Mouse (Mus musculus) CH12.LX (cell line): Measurements from ENCODE around the gene Ovol3. TPM values are rescaled to one million over a fixed set of nuclear protein-coding genes. Genes with fewer than 3 reads are reported as not detected.

Source experiments
- DNase-seq: peaks from one replicate; pipeline ENCODE4 v3.0.0-alpha.2; 2013; ENCODE audit errors: extremely low read depth
- H3K27ac ChIP-seq: 2 replicates; pipeline ENCODE4 v1.5.1; 2012; ENCODE audit warnings: low read depth, mild to moderate bottlenecking, control low read depth, moderate library complexity; ENCODE audit not compliant: insufficient read depth
- H3K27me3 ChIP-seq: replicated peaks from 2 replicates; pipeline ENCODE3; 2012; ENCODE audit warnings: inconsistent platforms
- H3K36me3 ChIP-seq, 2 experiments: replicated peaks in 1 of 2; 2 replicates each; pipeline versions ENCODE3 to v1.6.1; 2012; ENCODE audit warnings: inconsistent platforms in 1 of 2, low read length in 1 of 2, mild to moderate bottlenecking in 1 of 2, mixed read lengths in 1 of 2, moderate library complexity in 1 of 2; ENCODE audit not compliant: control insufficient read depth in 1 of 2, insufficient read depth in 1 of 2
- H3K4me1 ChIP-seq, 2 experiments: 2 replicates each; pipeline ENCODE4 v1.6.1; 2012; ENCODE audit warnings: inconsistent platforms in 1 of 2, moderate library complexity in 1 of 2; ENCODE audit not compliant: insufficient read depth in 2 of 2, control insufficient read depth in 1 of 2
- H3K4me2 ChIP-seq: 2 replicates; pipeline ENCODE4 v1.6.1; 2012; ENCODE audit warnings: low read depth, mild to moderate bottlenecking, control low read depth; ENCODE audit not compliant: poor library complexity, insufficient read depth, severe bottlenecking
- H3K4me3 ChIP-seq, 3 experiments: fragments of 150-350 bp in 1 of 3; sonication (generic) in 1 of 3; replicated peaks in 1 of 3; 2 replicates each; pipeline versions ENCODE3 to v1.5.1; 2011 to 2012; ENCODE audit warnings: low read depth in 2 of 3, low read length in 2 of 3, mild to moderate bottlenecking in 2 of 3, moderate library complexity in 2 of 3, control low read depth in 1 of 3, improper control_type of control experiment in 1 of 3, inconsistent platforms in 1 of 3, mixed read lengths in 1 of 3; ENCODE audit not compliant: poor library complexity in 1 of 3
- H3K79me2 ChIP-seq: replicated peaks from 2 replicates; pipeline ENCODE4 v1.6.1; 2012; ENCODE audit warnings: mild to moderate bottlenecking, moderate library complexity; ENCODE audit not compliant: control insufficient read depth, poor library complexity, insufficient read depth, severe bottlenecking; ENCODE audit errors: extremely low read depth
- H3K9ac ChIP-seq: 2 replicates; pipeline ENCODE4 v1.6.1; 2012; ENCODE audit warnings: low read depth, mild to moderate bottlenecking, control low read depth, moderate library complexity; ENCODE audit not compliant: insufficient read depth
- H3K9me3 ChIP-seq: replicated peaks from 2 replicates; pipeline ENCODE3; 2012; ENCODE audit warnings: low read length, inconsistent platforms, mixed read lengths
- CTCF ChIP-seq, 2 experiments: IDR thresholded peaks in 1 of 2; conservative IDR thresholded peaks in 1 of 2; 2 replicates each; pipeline ENCODE4 v1.5.1; 2011 to 2012; ENCODE audit warnings: low read depth in 2 of 2, low read length in 2 of 2, improper control_type of control experiment in 1 of 2, inconsistent platforms in 1 of 2, mild to moderate bottlenecking in 1 of 2, moderate library complexity in 1 of 2
- ELF1 ChIP-seq: IDR thresholded peaks from 2 replicates; pipeline ENCODE4 v1.6.1; 2014; ENCODE audit warnings: low read depth, mild to moderate bottlenecking, inconsistent platforms, low read length, improper control_type of control experiment
- ETS1 ChIP-seq: conservative IDR thresholded peaks from 2 replicates; pipeline ENCODE4 v1.6.1; 2012; ENCODE audit warnings: low read depth, mild to moderate bottlenecking, inconsistent platforms, low read length, improper control_type of control experiment, moderate library complexity
- GABPA ChIP-seq: IDR thresholded peaks from 2 replicates; pipeline ENCODE4 v1.6.1; 2012; ENCODE audit warnings: low read depth, low read length, improper control_type of control experiment, inconsistent platforms; ENCODE audit not compliant: insufficient replicate concordance
- HCFC1 ChIP-seq: IDR thresholded peaks from 2 replicates; pipeline ENCODE4 v1.6.1; 2012; ENCODE audit warnings: low read depth, mild to moderate bottlenecking, inconsistent platforms, low read length, improper control_type of control experiment
- JUN ChIP-seq: IDR thresholded peaks from 2 replicates; pipeline ENCODE4 v1.6.1; 2011; ENCODE audit warnings: low read depth, mild to moderate bottlenecking, low read length, improper control_type of control experiment, moderate library complexity; ENCODE audit not compliant: insufficient read depth
- JUND ChIP-seq: conservative IDR thresholded peaks from 2 replicates; pipeline ENCODE4 v1.6.1; 2011; ENCODE audit warnings: low read depth, low read length, improper control_type of control experiment
- KAT2A ChIP-seq: IDR thresholded peaks from 2 replicates; pipeline ENCODE4 v1.6.1; 2012; ENCODE audit warnings: low read length, improper control_type of control experiment, inconsistent platforms; ENCODE audit not compliant: insufficient replicate concordance
- MAFK ChIP-seq: IDR thresholded peaks from 2 replicates; pipeline ENCODE4 v1.6.1; 2011; ENCODE audit warnings: low read length, improper control_type of control experiment; ENCODE audit not compliant: insufficient replicate concordance
- MAZ ChIP-seq: IDR thresholded peaks from 2 replicates; pipeline ENCODE4 v1.6.1; 2012; ENCODE audit warnings: low read depth, mild to moderate bottlenecking, inconsistent platforms, low read length, improper control_type of control experiment, moderate library complexity
- MEF2A ChIP-seq: IDR thresholded peaks from 2 replicates; pipeline ENCODE4 v1.6.1; 2014; ENCODE audit warnings: low read depth, mild to moderate bottlenecking, inconsistent platforms, low read length, improper control_type of control experiment, borderline replicate concordance
- MYC ChIP-seq: IDR thresholded peaks from 2 replicates; pipeline ENCODE4 v1.6.1; 2011; ENCODE audit warnings: low read depth, mild to moderate bottlenecking, improper control_type of control experiment, low read length
- PAX5 ChIP-seq: IDR thresholded peaks from 2 replicates; pipeline ENCODE4 v1.6.1; 2012; ENCODE audit warnings: low read length, inconsistent platforms, mixed read lengths
- POLR2A ChIP-seq: IDR thresholded peaks from 2 replicates; pipeline ENCODE4 v1.6.1; 2011; ENCODE audit warnings: low read depth, mild to moderate bottlenecking, improper control_type of control experiment, low read length
- POLR2AphosphoS2 ChIP-seq: IDR thresholded peaks from 2 replicates; pipeline ENCODE4 v1.6.1; 2011; ENCODE audit warnings: low read depth, low read length, improper control_type of control experiment
- RAD21 ChIP-seq: IDR thresholded peaks from 2 replicates; pipeline ENCODE4 v1.6.1; 2011; ENCODE audit warnings: low read depth, mild to moderate bottlenecking, low read length, improper control_type of control experiment, moderate library complexity
- SMC3 ChIP-seq: IDR thresholded peaks from 2 replicates; pipeline ENCODE4 v1.6.1; 2011; ENCODE audit warnings: low read depth, low read length, improper control_type of control experiment
- TBP ChIP-seq: conservative IDR thresholded peaks from 2 replicates; pipeline ENCODE4 v1.6.1; 2011; ENCODE audit warnings: low read depth, low read length, improper control_type of control experiment
- USF2 ChIP-seq: conservative IDR thresholded peaks from 2 replicates; pipeline ENCODE4 v1.6.1; 2011; ENCODE audit warnings: low read depth, low read length, improper control_type of control experiment
- ZC3H11A ChIP-seq: IDR thresholded peaks from 2 replicates; pipeline ENCODE4 v1.6.1; 2012; ENCODE audit warnings: low read depth, mild to moderate bottlenecking, inconsistent platforms, low read length, improper control_type of control experiment
- ZMIZ1 ChIP-seq: IDR thresholded peaks from 2 replicates; pipeline ENCODE4 v1.6.1; 2012; ENCODE audit warnings: low read depth, mild to moderate bottlenecking, inconsistent platforms, low read length, improper control_type of control experiment
- dilution Hi-C: fragments of 300-500 bp; cut with MboI; formaldehyde crosslinking; loops from 2 replicates; pipeline ENCODE4 v1.14.3; 2020; ENCODE audit warnings: low sequenced_read_pairs; ENCODE audit not compliant: extremely low pct_unique_long_range_greater_than_20kb, extremely low pct_ligation_motif_present
- in situ Hi-C: fragments of 300-500 bp; cut with MboI; formaldehyde crosslinking; loops from 3 replicates; pipeline ENCODE4 v1.14.3; 2019; ENCODE audit warnings: low sequenced_read_pairs, low pct_ligation_motif_present, low pct_unique_long_range_greater_than_20kb, mixed read lengths
- polyA plus RNA-seq: library from polyadenylated mRNA; unstranded; fragments of >175 nt; gene quantifications from 2 replicates; pipeline ENCODE4 v1.2.1, GENCODE M21; 2012; ENCODE audit warnings: low read depth; ENCODE audit not compliant: insufficient read length
- total RNA-seq, 2 experiments: library from RNA; depleted of rRNA; stranded (reverse); fragments of 300-350 nt in 1 of 2; fragments of >200 nt in 1 of 2; gene quantifications; 2 replicates each; pipeline ENCODE4 v1.2.3; 2012 to 2014

Gene Ovol3
- total and polyA plus RNA-seq, 3 experiments = 0.42 to 4.3 (median 2.8) TPM

- Histone ChIP-seq H3K9me3 (no peaks in the 10 kb centered on the region), H3K27ac (no peak overlapping the region), H3K4me1 (peaks cover 14 to 19% of the 10 kb centered on the region in 2 experiments), H3K27me3 (peaks cover 2% of the 10 kb centered on the region)
- no peak for TF ChIP-seq USF2
- no peak for TF ChIP-seq GABPA
- TF ChIP-seq HCFC1 = no peak
- no peak for TF ChIP-seq ZMIZ1
- TF ChIP-seq, all 38 proteins: peak for 0
- H3K4me2 ChIP-seq = no peak overlapping the region
- no peak overlapping the region for H3K4me3 ChIP-seq
- no peak overlapping the region for H3K9ac ChIP-seq
- H3K36me3 ChIP-seq = peaks cover 0 to 2% of the 10 kb centered on the region in 2 experiments
- H3K79me2 ChIP-seq = no peaks in the 10 kb centered on the region
- in situ Hi-C loops = loop anchor here (5.0 kb wide), 1 partner anchor 35 kb away; the partner anchor contains the start of gene Cox7a1
- no peak for DNase-seq
- dilution Hi-C loops = no loop called here
Measured at GRCm38 (mm10) chr7:30217277-30217676, 18.2 kb downstream of the Ovol3 start.

GRCm38 (mm10) chr7:30216723-30217151, 18.8 kb downstream of the Ovol3 start:
- H3K4me3 ChIP-seq = peak overlapping the region; percentile 28 to 47 (median 39)
- dilution Hi-C loops = no loop called here

GRCm38 (mm10) chr7:30215875-30216274, 19.6 kb downstream of the Ovol3 start:
- no peak for DNase-seq
- Histone ChIP-seq H3K4me2 (no peak overlapping the region), H3K4me1 (peaks cover 14 to 19% of the 10 kb centered on the region in 2 experiments), H3K9ac (no peak overlapping the region), H3K27me3 (peaks cover 3% of the 10 kb centered on the region), H3K36me3 (no peaks in the 10 kb centered on the region), H3K9me3 (no peaks in the 10 kb centered on the region), H3K79me2 (no peaks in the 10 kb centered on the region), H3K27ac (no peak overlapping the region), H3K4me3 (no peak overlapping the region)
- dilution Hi-C loops (no loop called here), in situ Hi-C loops (loop anchor here (5.0 kb wide), 1 partner anchor 34 kb away; the partner anchor contains the start of gene Cox7a1)
- TF ChIP-seq PAX5 (no peak), RAD21 (no peak), MEF2A (no peak), TBP (no peak), MAFK (no peak), JUND (no peak), ZC3H11A (no peak), POLR2AphosphoS2 (no peak), MAZ (no peak)

More at GRCm38 (mm10) chr7:30216723-30217151, 18.8 kb downstream of the Ovol3 start:
- TF ChIP-seq MYC (no peak), ZC3H11A (no peak), JUN (no peak), RAD21 (peak; percentile 40), KAT2A (peak; percentile 64; the same call in 1 of the 2 replicates), ETS1 (no peak), CTCF (conservative IDR thresholded peaks at IDR 0.05 in 1 of 2, IDR thresholded peaks at IDR 0.05 in 1 of 2; ENCODE audit: low read depth in 2 of 2, low read length in 2 of 2) (peak; percentile 29 to 80; a peak in 3 of 4 replicates), POLR2A (peak; percentile 48; the same call in 1 of the 2 replicates), MAZ (peak; percentile 67; the same call in 1 of the 2 replicates), MEF2A (0 out of 2 replicates have a peak, but pooled peaks have one; percentile 26), SMC3 (peak; percentile 55), POLR2AphosphoS2 (no peak), ZMIZ1 (no peak), HCFC1 (peak; percentile 87), ELF1 (peak; percentile 80)
- no peak overlapping the region for H3K27ac ChIP-seq
- peak overlapping the region; percentile 48; the same call in 1 of the 2 replicates for H3K4me2 ChIP-seq
- H3K36me3 ChIP-seq = no peaks in the 10 kb centered on the region
- peaks cover 14 to 19% of the 10 kb centered on the region in 2 experiments for H3K4me1 ChIP-seq
- in situ Hi-C loops = loop anchor here (5.0 kb wide), 1 partner anchor 34 kb away; the partner anchor contains the start of gene Cox7a1
- H3K9me3 ChIP-seq = no peaks in the 10 kb centered on the region
- peaks cover 3% of the 10 kb centered on the region for H3K27me3 ChIP-seq
- DNase-seq = peak; percentile 89
- H3K9ac ChIP-seq = peak overlapping the region; percentile 62
- H3K79me2 ChIP-seq = no peaks in the 10 kb centered on the region
